Mouse (Mus musculus) small intestine, adult 2 months (tissue): ENCODE measurements around the gene Fcgr4.

Source experiments
- CTCF ChIP-seq: fragments of 200-500 bp; IDR thresholded peaks from 2 replicates; pipeline ENCODE4 v1.5.1; 2012; ENCODE audit warnings: low read depth, mild to moderate bottlenecking, control low read depth, inconsistent platforms, low read length, moderate library complexity, mixed read lengths; ENCODE audit not compliant: insufficient replicate concordance, insufficient read length; ENCODE audit errors: extremely low read depth
- POLR2A ChIP-seq: fragments of 200-500 bp; IDR thresholded peaks from 2 replicates; pipeline ENCODE4 v1.6.1; 2012; ENCODE audit warnings: low read depth, mild to moderate bottlenecking, control low read depth, inconsistent platforms, low read length, moderate library complexity

- TF ChIP-seq CTCF, result no peak
- TF ChIP-seq POLR2A, result no peak
Observed at GRCm38 (mm10) chr1:171034201-171034600, 15.5 kb downstream of the Fcgr4 start.
